Mouse (Mus musculus) left cerebral cortex, postnatal 10 days (tissue): ENCODE data around the gene 4930505A04Rik. TPM values are rescaled to one million over a fixed set of nuclear protein-coding genes. Genes with fewer than 3 reads are reported as not detected.

Source experiments
- DNase-seq, 2 experiments: peaks; one replicate each; pipeline ENCODE4 v3.0.0; 2021 to 2022; ENCODE audit warnings: low spot score in 2 of 2, mixed read lengths in 1 of 2; ENCODE audit errors: extremely low spot score in 1 of 2
- intact Hi-C: fragments of 180-260 bp; cut with DNase I; formaldehyde crosslinking; loops from one replicate; pipeline ENCODE4 v1.15.1; 2025
- total RNA-seq, 2 experiments: library from RNA; stranded (reverse); gene quantifications; 2 replicates each; pipeline ENCODE4 v1.2.3; 2021

4930505A04Rik gene
- total RNA-seq, 2 experiments from 2014 or later, result 1.0 to 1.3 TPM

- DNase-seq, result no peak
- intact Hi-C loops, result no loop called here
Measured at GRCm38 (mm10) chr11:30383076-30383475, 88.6 kb downstream of the 4930505A04Rik start.

Other genes starting within 250 kb of the 4930505A04Rik start
- gene Sptbn1, start 203.7 kb downstream of the 4930505A04Rik start, total RNA-seq, result 100 to 1,000 TPM; 780 to 786 TPM
- gene Acyp2, start 177.8 kb upstream of the 4930505A04Rik start, total RNA-seq, result 10 to 100 TPM; 23.8 to 26.4 TPM